Mouse (Mus musculus) cortical plate, adult 2 months (tissue): ENCODE measurements at regions not wholly inside any gene's neighbourhood (a gene's known extent, or its start where the extent isn't known, plus 50 kb on each side); places are given as distances from the start of the nearest gene placed in this dataset.

Experiments used
- CTCF ChIP-seq: fragments of 200-500 bp; IDR thresholded peaks from 2 replicates; pipeline ENCODE4 v1.5.1; 2011; ENCODE audit warnings: mild to moderate bottlenecking, control low read depth, low read length; ENCODE audit not compliant: insufficient read depth; ENCODE audit errors: extremely low read depth
- POLR2A ChIP-seq: fragments of 200-500 bp; IDR thresholded peaks from 2 replicates; pipeline ENCODE4 v1.6.1; 2011; ENCODE audit warnings: mild to moderate bottlenecking, low read length, control low read depth; ENCODE audit not compliant: insufficient read depth; ENCODE audit errors: extremely low read depth

GRCm38 (mm10) chr3:70224846-70225245, 217.4 kb downstream of the Otol1 start:
- TF ChIP-seq POLR2A (no peak), CTCF (no peak)
